Mouse (Mus musculus) lung, adult 2 months (tissue): ENCODE data around the gene Gm32742.

Source experiments
- CTCF ChIP-seq: fragments of 200-500 bp; IDR thresholded peaks from 2 replicates; pipeline ENCODE4 v1.5.1; 2011; ENCODE audit warnings: mild to moderate bottlenecking, low read length, control low read depth; ENCODE audit not compliant: insufficient read depth
- POLR2A ChIP-seq: fragments of 200-500 bp; IDR thresholded peaks from 2 replicates; pipeline ENCODE4 v1.6.1; 2011; ENCODE audit warnings: low read depth, mild to moderate bottlenecking, control low read depth, low read length, borderline replicate concordance; ENCODE audit errors: extremely low read depth

- TF ChIP-seq POLR2A: no peak
- no peak for TF ChIP-seq CTCF
These were observed 45.9 kb upstream of the Gm32742 start for GRCm38 (mm10) chr9:51211191-51211590.
